Mouse (Mus musculus) right cerebral cortex, postnatal 25 days (tissue): ENCODE data around the gene Flrt1.
"Not testable (repeated sequence)": the region's sequence is repeated elsewhere in the genome, so short reads cannot be mapped to it uniquely, and the experiment has no call there.

Source experiments
- DNase-seq: peaks from one replicate; pipeline ENCODE4 v3.0.0; 2022

Gene Flrt1

DNA sequence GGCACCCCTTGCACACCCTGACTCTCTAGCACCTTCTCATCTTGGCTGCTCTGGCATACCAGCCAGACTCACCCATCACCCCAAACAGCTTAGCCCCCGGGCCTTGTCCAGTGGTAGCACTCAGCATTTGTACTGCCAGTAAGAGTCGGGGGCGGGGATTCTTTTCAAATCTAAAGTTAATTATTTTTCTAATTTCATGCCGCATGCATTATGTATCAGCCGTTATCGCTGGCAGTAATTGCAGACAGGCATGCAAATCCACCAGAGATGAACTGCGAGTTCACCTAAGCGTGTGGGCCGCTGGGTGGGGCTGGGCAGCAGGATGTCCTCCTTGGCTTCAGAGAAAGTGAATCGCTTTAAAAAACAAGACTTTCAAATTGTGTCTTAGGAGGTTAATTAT lies 3.5 kb downstream of the Flrt1 start:
- no peak for DNase-seq

DNA sequence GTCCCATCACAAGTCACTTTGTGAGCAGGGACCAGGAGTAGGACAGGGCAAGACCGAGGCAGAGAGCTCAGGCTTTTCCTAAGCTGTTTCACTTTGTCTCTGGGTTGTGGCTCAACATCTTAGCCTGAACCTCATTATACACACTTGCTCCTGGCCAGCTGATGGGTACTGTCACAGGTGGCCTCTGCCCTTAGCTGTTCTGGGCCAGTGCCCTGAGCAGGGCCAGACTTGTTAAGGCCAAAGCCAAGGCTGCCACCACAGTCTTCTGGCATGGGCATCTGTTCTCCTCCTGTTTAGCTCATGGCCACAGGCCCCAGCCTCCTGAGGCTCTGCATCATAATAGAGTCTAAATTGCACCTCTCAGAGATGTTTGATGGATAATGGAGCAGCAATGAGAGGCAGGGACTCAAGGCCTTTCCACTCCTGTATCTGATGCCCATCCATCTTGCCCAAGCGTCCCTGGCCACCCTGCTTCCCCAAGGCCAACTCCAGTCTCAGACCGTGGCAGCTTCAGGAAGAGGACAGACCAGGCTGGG lies 5.8 kb downstream of the Flrt1 start:
- no peak for DNase-seq

DNA sequence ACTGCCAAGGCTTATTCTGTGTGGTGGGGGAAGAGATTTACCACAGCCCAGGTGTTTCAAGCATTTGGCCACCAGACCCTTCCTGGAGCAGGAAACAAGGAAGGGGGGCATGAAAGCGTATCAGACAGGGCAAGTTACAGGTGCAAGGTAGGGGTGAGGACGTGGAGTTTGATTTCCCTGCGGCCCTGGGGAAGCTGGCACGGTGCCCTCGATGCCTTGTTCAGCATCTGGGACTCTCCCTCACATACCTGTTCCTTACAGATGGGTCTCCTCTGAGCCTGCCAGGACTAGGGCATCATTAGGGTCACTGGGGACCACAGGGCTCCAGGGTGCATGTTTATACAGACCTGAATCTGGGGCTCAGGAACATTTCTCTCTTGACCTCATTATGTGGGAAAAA lies 12.8 kb downstream of the Flrt1 start:
- no peak for DNase-seq

GRCm38 (mm10) chr19:7091448-7092050 lies 14.0 kb downstream of the Flrt1 start:
- no peak for DNase-seq

DNA sequence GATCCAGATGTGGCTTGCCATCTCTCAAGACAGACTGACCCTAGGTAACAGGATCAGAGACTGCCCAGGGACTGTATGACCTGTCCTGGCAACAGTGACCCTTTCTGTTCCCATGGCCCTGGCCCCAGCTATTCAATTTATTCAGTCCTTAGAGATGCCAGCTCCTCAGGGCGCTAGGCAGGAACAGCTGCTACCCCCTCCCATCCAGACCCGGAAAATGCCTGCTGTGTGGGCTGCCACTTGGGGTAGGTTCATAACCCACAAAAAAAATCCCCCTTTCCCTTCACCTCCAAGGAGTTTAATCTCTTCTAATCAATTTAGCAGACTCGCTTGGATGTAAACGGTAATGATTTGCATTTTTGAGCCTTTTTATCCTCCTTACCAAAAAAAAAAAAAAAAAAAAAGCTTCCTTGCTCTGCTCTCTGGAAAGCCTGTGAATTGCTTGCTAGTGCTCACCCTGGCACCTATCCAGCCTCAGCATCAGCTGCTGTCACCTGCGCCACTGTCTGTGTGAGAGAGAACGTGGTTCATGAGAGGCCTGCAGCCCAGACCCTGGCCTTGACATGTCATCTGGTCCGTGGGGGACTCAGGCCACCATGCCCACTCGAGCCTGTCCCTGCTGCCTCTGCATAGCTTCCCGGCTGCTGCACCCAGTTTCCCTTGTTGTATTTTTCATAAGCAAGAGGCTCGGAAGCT lies 15.0 kb downstream of the Flrt1 start:
- no peak for DNase-seq

- DNase-seq: no peak
These were observed 15.7 kb downstream of the Flrt1 start for GRCm38 (mm10) chr19:7089842-7090251.

DNA sequence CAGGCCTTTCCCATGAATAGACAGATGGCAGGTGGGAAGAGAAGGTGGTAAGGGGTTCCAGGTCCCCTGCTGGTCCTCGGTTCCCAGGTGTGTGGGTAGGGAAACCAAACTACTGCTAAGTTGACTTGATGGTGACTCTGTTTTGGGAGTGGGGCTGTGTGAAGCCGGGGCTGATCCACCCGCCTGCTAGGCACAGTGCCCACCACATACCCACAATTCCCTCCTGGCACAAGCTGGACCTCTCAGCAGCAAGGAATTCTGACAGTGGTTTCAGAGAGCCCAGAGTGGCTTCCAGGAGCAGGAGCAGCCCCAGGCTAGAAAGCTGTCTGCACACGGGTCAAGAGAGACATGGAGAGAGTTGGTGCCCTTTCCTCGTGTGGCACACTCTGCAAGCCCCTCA lies 16.5 kb downstream of the Flrt1 start:
- DNase-seq: no peak

- DNase-seq: no peak
These were observed 17.0 kb downstream of the Flrt1 start for GRCm38 (mm10) chr19:7088558-7088957.

DNA sequence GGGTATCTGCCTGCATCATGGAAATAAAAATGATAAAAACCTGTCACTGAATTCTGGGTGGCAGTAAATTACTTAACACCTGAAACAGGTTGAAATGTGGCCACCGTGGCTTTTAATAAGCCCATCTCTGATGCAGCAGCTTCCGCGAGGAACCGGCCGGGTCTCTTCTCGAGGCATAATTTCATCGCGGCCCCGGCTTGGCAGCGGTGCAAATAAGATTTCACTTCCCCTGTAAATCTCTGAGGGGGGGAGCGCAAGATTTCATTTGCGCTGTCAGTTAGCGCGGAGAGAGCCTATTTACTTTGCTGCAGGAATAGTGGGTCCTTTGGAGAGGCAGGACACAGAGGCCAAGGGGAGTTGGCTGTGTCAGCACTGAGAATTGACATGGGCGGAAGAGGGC lies 20.8 kb downstream of the Flrt1 start:
- no peak for DNase-seq

GRCm38 (mm10) chr19:7083035-7083794 lies 22.3 kb downstream of the Flrt1 start:
- DNase-seq: peak; percentile 68

DNA sequence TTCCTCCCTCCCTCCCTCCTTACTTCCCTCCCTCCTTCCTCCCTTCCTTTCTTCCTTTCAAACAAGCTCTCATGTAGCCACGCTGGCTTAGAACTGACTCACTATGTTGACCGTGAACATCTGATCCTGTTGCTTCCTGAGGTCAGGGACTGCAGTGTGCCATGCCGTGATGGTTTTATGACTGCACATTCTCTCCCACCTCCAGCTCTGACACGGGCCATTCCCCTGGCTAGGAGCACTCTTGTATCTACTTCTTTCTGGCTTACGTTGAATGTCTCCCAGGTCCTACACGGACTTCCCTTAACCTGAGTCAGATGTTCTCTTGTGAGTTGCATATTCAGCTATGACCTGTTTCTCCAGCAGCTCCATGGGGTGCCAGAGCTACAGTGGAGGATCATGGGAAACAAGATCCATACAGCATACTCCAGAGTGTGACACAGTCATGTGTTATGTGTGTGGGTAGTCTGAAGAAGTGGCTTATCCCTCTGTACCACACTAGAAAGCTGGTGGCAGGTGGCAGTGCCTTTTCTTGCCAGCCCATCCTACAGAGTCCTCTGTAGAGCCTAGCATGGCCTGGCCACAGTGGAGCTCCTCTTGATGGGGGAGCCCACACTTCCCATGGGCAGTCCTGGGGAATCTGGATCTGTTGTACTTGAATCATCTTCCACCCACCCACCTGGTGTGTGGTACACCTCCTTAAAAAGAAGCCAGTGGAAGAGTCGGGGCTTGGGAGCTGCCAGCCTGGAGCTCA lies 23.8 kb downstream of the Flrt1 start:
- DNase-seq: peak; percentile 58

DNA sequence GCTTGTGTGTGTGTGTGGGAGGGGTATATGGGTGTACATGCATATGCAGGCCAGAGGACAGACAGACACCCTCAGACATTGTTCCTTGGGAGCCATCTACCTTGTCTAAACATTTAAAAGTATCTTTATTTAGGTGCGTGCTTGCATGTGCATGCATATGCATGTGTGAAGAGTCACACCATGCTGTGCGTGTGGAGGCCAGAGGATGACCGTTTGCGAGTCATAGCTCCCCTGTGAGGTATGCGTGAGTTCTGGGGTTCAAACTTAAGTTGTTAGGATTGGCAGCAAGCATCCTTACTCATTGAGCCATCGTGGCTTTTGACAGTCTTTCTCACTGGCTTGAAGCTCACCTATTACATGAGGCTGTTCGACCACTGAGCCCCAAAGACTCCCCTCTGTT lies 27.3 kb downstream of the Flrt1 start:
- no peak for DNase-seq

DNA sequence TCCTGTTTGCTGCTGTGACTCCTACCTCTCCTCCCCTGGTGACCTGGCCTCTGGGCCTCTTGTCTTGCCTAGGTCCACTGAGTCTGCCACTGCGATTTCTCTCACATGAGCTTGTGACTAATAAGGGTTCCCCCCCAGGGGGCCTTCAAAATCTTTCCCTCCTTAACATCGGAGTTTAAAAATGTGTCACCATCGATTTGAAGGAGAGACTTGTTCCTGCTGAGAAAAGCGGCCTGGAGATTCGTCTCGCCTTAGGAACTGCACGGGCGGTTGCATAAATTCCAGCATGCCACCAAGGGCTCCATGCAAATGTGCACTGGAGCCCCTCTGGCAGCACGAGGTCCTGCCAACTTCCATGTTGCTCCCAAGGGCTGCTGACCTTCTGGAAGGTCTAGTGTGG lies 27.9 kb downstream of the Flrt1 start:
- no peak for DNase-seq

DNA sequence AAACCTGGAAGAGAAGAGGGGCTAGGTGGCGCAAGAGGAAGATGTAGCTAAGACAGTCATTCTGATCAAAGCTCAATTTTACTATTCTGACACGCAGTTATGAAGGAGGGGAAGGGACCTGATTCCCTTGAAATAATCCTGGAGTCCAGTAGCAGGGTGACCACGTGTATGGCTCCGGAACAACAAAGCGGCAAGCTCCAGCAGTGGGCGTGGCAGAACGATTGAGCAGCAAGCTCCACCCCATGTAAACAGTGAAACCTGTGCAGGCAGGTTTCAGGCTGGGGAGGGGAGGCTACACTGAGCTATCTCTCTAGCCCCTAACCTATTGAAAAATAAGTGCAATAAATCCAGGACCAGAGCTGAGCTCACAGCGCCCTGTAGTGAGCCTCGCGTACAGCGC lies 30.2 kb downstream of the Flrt1 start:
- DNase-seq: not testable (repeated sequence)

DNA sequence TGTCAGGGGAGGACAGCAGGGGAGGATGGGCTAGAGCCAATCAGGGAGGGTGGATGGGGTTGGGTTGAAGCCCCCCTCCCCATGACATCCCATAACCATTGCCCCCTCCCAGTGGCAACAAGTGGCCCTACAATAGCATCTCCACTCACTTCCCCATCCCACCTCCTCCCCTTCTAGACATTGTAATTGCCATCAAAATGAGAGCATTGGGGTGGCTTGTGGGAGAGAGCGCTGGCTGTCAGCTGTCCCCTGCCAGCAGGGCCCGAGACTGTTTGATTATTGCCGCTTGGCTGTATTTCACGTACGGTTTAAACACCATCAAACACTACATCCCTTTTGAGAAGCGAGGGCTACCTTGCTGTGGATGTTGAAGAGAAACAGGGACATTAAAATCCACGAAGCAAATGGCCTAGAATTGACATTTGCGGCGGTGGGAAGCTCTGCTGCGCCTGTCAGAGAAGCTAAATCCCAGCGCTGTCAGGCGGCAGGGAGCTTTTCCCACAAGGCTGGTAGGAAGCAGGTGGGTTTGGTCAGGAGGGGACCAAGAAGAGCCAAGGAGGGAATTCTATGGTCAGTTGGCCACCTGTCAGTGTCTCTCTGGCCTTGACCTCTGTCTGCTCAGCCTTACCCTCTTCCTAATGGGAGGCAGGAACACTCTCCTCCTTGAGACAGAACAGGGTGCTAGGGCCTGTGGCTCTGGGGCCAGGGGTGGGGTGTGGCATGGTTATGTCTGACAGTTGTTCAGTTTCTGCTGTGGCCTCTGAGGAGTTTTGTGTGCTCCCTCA lies 31.3 kb downstream of the Flrt1 start:
- DNase-seq: no peak

GRCm38 (mm10) chr19:7072221-7072620 lies 33.3 kb downstream of the Flrt1 start:
- DNase-seq: no peak

GRCm38 (mm10) chr19:7070775-7071174 lies 34.8 kb downstream of the Flrt1 start:
- no peak for DNase-seq

DNA sequence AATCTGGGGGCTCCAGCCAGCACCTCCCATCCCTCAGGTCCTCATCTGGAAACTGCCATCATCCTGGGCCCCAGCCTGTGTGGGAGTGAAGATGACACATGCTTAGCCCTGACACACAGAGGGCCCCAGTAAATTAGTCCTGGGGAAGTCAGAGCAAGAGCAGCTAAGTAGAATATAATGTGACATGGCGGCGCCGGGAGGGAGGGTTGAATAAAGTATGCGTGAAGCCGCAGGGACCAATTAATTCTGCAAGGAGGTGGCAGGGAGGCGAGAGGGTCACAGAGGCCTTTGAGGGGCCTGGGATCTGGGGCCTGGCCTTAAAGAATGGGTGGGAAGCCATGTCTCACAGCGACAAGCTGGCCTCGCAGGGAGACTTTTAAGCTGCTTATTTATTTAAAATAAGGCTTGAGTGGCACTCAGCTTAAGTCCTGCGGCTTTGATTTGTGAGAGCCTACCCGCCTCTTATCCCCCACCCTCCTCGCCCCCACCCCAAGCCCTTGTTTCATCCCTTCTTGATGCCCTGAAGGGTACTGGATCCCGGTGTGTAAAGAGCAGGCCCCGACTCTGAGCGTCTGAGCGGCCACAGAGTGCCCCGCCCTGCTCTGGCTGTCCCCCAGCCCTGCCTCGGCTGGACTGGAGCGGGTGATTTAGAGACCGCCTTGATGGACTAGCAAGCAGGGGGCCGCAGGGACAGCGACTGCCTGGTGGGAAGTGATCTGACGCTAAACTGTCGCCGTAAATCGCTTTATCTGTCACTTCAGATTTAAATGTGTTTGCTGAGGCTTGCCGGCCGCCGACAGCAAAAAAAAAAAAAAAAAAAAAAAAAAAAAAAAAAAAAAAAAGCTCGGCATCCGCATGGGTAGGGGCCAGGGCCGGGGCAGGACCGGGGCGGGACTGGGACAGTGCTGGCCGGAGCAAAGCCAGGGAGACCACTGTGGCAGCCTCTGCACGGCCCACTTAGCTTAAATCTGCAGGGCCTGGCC lies 35.5 kb downstream of the Flrt1 start:
- DNase-seq: no peak

- no peak for DNase-seq
These were observed 36.6 kb downstream of the Flrt1 start for GRCm38 (mm10) chr19:7068661-7069531.

DNA sequence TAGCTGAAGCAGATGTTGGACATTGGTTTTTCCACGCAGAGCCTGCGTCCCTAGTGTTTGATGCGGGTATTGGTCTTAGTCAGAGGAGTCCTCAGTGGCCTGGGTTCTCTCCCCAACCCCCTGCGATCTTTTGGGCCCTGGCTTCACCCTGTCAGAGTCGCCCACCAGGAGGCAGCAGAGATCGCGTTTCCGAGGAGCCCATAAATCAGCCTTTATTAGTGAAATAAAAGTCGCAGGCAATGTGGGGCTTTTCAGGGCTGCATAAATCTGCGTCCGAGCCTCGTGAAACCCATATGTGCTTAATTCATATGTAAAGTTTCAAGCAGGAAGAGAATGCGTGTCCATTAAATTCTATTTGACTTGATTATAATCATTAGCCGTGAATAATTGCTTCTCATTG lies 37.4 kb downstream of the Flrt1 start:
- peak; percentile 69 for DNase-seq
